Mouse (Mus musculus) lung, postnatal 25 days (tissue): Measurements from ENCODE around the gene Defa28.
"Not testable (repeated sequence)": the region's sequence is repeated elsewhere in the genome, so short reads cannot be mapped to it uniquely, and the experiment has no call there.

Experiments
- DNase-seq: peaks from one replicate; pipeline ENCODE4 v3.0.0; 2022; ENCODE audit warnings: low spot score

Defa28 gene

DNA sequence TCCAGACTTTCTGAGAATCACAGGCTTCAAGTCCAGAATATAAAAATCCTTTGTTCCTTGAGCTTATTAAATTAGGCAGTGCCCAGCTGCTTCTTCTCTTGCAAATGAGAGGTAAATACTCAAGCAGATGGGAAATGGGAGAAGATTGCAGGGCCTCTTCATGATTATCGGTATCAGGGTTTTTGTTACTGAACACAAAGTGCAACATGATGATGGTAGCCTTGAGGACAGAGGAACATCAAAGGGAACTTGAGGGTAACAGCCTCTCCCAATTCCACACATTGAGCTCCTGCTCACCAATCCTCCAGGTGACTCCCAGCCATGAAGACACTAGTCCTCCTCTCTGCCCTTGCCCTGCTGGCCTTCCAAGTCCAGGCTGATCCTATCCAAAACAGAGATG lies at the start of gene Defa28:
TSS of gene Defa28 (plus strand) at position 301 of the 400 bp plus-strand sequence.
- not testable (repeated sequence) for DNase-seq

DNA sequence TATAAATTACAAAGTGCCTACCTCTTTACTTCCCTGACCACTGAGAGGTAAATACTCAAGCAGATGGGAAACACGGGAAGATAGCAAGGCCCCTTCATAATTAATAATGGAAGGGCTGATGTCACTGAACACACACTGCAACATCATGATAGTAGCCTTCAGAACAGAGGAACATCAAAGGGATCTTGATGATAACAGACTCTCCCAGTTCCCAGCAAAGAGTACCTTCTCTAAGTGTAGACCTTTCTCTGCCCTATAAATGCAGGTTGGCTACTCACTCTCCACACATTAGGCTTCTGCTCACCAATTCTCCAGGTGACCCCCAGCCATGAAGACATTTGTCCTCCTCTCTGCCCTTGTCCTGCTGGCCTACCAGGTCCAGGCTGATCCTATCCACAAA lies 17.7 kb upstream of the Defa28 start, which contains the start of gene Defa37:
TSS of gene Defa37 (plus strand) at position 301 of the 400 bp plus-strand sequence.
- DNase-seq = not testable (repeated sequence)

DNA sequence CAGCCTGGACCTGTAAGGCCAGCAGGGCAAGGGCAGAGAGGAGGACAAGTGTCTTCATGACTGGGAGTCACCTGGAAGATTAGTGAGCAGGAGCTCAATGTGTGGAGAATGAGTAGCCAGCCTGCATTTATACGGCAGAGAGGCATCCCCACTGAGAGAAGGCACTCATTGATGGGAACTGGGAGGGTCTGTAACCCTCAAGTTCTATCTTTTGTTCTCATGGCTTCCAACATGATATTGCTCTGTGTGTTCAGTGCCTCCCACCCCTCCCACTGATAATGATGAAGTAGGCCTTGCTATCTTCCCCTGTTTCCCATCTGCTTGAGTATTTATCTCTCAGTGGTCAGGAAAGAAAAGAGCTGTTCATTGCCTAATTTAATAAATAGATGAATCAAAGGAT lies 11.6 kb downstream of the Defa28 start, which contains the start of gene Gm7861:
TSS of gene Gm7861 (minus strand) at position 101 of the 400 bp plus-strand sequence.
- not testable (repeated sequence) for DNase-seq

- not testable (repeated sequence) for DNase-seq
Observed at GRCm38 (mm10) chr8:21617883-21618282, 35.1 kb downstream of the Defa28 start, which contains the start of gene Defa26. Defa26 (plus strand) TSS chr8:21618183.
